Mouse (Mus musculus): ENCODE data around the gene Dcun1d4. TPM values are rescaled to one million over a fixed set of nuclear protein-coding genes. Genes with fewer than 3 reads are reported as not detected.

Dcun1d4 gene
- polyA plus RNA-seq, 1 experiment from 2014 or later, result 59.4 TPM

DNA sequence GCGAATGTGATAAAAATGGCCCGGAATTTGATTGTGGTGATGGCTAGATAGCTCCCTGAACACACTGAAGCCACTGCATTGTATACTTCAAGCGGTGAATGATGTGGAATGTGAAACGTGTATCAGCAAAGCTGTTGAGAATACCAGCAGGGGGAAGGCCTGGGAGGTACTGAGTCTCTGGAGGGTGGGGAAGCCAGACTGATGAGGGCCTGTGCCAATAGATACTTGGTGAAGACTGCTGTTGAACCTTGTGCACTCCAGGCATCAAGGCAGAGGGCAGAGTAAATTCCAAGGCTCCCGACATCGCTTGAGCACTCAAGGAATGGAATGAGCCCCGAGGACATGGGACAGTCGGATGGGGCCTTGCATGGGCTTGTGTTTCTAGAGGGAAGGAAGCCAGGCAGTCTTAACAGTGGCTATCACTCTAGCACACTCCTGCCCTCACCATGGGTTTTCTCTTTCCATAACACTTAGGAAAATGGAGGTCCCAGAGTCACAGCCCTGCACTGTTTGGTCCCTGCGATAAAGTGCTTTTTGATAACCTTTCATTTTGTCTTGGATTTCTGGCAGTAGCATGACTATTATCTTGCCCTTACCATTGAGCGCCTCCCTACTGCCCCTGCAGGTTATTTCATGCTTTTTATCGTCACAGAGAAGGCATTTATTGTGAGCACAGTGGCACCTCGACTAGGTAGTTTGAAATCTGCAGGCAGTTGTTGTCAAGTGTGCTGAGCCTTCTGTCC, 22.4 kb downstream of the Dcun1d4 start:
- Histone ChIP-seq H3K9ac (no peak overlapping the region), H3K9me3 (no peaks in the 10 kb centered on the region), H3K4me1 (peaks cover 18% of the 10 kb centered on the region), H3K36me3 (replicated peaks) (no peaks in the 10 kb centered on the region), H3K4me2 (no peak overlapping the region), H3K27me3 (no peaks in the 10 kb centered on the region), H3K4me3 (replicated peaks) (no peak overlapping the region), H3K27ac (no peak overlapping the region)
- WGBS, result 79% methylated on average over 12 of the region's 12 CpGs
- no peak for ATAC-seq (ENCODE audit: low FRiP score)

DNA sequence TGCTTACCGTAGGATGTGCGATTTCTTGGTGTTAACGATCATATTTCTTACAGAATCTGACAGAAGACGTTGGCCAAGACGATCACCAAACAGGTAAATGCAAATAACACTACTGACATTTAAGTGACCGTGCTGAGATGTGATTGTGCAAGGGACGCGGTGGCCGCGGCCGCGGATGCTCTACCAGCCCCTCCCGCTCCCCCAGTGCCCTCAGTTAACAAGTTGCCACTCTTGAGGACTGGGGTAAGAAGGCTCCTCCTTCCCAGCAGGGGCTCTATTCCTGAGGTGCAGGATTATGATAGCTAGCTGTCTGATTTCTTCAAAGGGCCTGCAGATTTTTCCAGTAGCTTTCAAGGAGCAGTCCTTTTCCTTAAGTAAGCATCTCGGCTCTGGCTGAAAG, 30.3 kb downstream of the Dcun1d4 start:
- no peaks in the 10 kb centered on the region for H3K9me3 ChIP-seq
- H3K27me3 ChIP-seq, result no peaks in the 10 kb centered on the region
- H3K4me1 ChIP-seq, result no peaks in the 10 kb centered on the region
- H3K4me3 ChIP-seq (replicated peaks), result no peak overlapping the region
- H3K27ac ChIP-seq, result no peak overlapping the region
- no peak overlapping the region for H3K9ac ChIP-seq
- H3K4me2 ChIP-seq, result no peak overlapping the region
- WGBS, result 86% methylated on average over 14 of the region's 14 CpGs
- ATAC-seq (ENCODE audit: low FRiP score), result no peak
- H3K36me3 ChIP-seq (replicated peaks), result peaks cover 34% of the 10 kb centered on the region

DNA sequence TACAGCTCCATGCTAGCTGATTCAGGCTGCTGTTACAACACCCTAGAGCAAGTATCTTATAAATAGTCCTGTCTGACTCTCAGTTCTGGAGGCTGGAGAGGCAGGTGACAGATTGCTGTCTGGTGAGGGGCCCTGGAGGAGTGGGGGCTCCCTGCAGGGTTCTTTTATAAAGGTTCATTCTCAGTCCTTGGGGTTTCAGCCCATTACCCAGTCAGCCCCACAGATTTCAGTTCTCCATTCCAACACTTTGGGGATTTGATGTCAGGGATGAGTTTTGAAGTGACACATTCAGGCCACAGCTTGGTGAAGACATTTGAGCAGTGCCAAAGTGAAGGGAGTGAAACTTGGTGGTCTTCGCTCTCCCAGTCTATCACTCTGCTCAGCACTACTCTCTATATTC, 31.4 kb downstream of the Dcun1d4 start:
- Histone ChIP-seq H3K4me3 (replicated peaks) (no peak overlapping the region), H3K36me3 (replicated peaks) (peaks cover 39% of the 10 kb centered on the region), H3K27me3 (no peaks in the 10 kb centered on the region), H3K9ac (no peak overlapping the region), H3K9me3 (no peaks in the 10 kb centered on the region), H3K4me2 (no peak overlapping the region), H3K27ac (no peak overlapping the region), H3K4me1 (no peaks in the 10 kb centered on the region)
- no peak for ATAC-seq (ENCODE audit: low FRiP score)
- 88% methylated on average over 1 of the region's 1 CpGs for WGBS

DNA sequence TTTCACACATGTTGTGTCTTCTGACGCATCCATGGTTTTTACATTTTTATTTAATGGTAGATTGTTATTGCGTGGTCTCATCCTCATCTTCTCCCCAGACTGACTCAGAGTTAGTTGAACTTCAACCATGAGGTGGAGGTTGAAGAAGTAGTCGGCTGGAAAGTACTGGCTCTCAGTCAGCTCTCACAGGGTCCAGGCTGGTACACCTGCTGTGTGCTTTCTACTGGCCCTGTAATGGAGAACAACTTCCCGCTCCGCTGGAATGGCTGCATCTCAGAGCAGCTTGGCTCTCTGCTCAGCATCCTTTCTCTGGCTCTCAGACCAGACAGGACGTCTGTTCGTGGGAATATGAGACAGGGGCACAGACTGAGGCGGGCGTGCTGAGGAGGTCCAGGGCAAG, 31.9 kb downstream of the Dcun1d4 start:
- H3K27me3 ChIP-seq, result no peaks in the 10 kb centered on the region
- peaks cover 43% of the 10 kb centered on the region for H3K36me3 ChIP-seq (replicated peaks)
- no peaks in the 10 kb centered on the region for H3K9me3 ChIP-seq
- H3K9ac ChIP-seq, result no peak overlapping the region
- H3K27ac ChIP-seq, result no peak overlapping the region
- no peak for ATAC-seq (ENCODE audit: low FRiP score)
- 90% methylated on average over 9 of the region's 9 CpGs for WGBS
- no peak overlapping the region for H3K4me2 ChIP-seq
- no peak overlapping the region for H3K4me3 ChIP-seq (replicated peaks)
- no peaks in the 10 kb centered on the region for H3K4me1 ChIP-seq

DNA sequence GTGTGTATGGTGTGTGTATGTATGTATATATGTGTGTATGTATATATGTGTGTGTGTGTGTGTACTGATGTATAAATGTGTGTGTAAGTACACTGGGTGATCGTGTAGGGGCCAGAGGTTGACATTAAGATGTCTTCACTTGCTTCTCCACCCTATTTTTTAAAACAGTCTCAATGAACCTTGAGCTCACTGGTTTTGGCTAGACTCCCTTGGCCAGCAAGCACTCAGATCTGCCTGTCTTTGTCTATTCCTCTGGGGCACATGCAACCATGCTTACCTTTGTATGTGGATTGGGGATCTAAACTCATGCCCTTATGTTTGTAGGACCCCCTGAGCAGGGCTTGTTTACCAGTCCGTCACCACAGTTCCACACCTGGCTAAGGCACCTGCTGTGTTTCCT, 33.4 kb downstream of the Dcun1d4 start:
- no peak overlapping the region for H3K4me2 ChIP-seq
- no peak overlapping the region for H3K4me3 ChIP-seq (replicated peaks)
- H3K9ac ChIP-seq, result no peak overlapping the region
- no peak overlapping the region for H3K27ac ChIP-seq
- H3K27me3 ChIP-seq, result no peaks in the 10 kb centered on the region
- no peaks in the 10 kb centered on the region for H3K4me1 ChIP-seq
- H3K36me3 ChIP-seq (replicated peaks), result peaks cover 53% of the 10 kb centered on the region
- ATAC-seq (ENCODE audit: low FRiP score), result no peak
- 88% methylated on average over 2 of the region's 2 CpGs for WGBS
- H3K9me3 ChIP-seq, result no peaks in the 10 kb centered on the region

DNA sequence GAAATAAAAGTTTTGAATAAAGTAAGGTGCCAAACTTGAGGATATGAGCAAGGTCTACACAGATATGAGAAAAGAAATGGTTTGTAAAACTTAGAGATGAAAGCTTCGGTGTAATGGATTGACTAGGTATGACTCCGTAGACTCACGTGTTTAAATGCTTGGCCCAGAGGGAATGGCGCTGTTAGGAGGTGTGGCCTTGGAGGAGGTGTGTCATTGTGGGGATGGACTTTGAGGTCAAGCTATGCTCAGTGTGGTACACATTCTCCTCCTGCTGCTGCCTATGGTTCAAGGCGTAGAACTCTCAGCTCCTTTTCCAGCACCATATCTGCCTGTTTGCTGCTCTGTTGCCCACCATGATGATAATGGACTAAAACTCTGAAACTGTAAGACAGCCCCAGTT, 36.5 kb downstream of the Dcun1d4 start:
- Histone ChIP-seq H3K27me3 (no peaks in the 10 kb centered on the region), H3K4me3 (replicated peaks) (no peak overlapping the region), H3K4me2 (no peak overlapping the region), H3K9ac (no peak overlapping the region), H3K9me3 (no peaks in the 10 kb centered on the region), H3K4me1 (no peaks in the 10 kb centered on the region), H3K36me3 (replicated peaks) (peaks cover 48% of the 10 kb centered on the region), H3K27ac (no peak overlapping the region)
- WGBS, result 92% methylated on average over 5 of the region's 5 CpGs
- ATAC-seq (ENCODE audit: low FRiP score), result no peak

DNA sequence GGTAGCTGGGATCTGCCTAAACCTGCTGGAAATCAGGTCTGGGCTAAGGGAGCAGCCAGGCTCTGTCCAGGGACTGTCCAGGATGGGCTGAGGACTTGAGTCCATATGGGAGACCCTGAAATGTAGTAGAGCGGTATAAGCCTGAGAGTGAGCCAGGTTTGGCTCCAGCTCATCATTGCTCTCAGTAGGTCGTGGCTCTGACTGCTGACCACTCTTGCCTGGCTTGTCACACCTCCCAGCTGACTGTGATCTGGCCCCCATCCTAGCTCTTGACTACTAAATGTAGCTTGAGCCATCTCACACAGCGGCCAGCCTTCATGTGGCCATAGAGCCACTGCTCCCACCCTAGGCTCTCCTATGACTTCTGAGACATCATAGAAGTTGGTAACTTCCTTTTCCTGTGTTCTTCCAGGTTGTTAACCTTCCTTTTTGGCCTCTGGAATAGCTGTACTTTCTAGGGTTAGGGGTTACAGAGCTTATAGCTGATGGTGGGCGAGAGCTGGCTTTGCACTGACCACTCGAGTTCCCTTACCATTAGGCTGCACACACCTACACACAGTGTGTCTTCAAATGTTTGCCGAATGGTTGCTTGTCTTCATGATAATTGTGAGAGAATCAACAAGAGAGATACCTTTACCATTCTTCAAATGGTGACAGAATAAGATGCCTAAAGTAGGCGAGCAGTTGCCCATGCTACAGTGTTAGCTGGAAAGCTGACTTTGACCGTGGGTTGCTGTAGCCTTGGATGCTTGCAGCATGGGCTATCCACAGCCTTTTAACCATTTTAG, 37.8 kb downstream of the Dcun1d4 start:
- Histone ChIP-seq H3K4me3 (replicated peaks) (no peak overlapping the region), H3K27me3 (no peaks in the 10 kb centered on the region), H3K4me1 (no peaks in the 10 kb centered on the region), H3K9ac (no peak overlapping the region), H3K36me3 (replicated peaks) (peaks cover 53% of the 10 kb centered on the region), H3K4me2 (no peak overlapping the region), H3K27ac (no peak overlapping the region), H3K9me3 (no peaks in the 10 kb centered on the region)
- no peak for ATAC-seq (ENCODE audit: low FRiP score)
- 97% methylated on average over 8 of the region's 8 CpGs for WGBS

DNA sequence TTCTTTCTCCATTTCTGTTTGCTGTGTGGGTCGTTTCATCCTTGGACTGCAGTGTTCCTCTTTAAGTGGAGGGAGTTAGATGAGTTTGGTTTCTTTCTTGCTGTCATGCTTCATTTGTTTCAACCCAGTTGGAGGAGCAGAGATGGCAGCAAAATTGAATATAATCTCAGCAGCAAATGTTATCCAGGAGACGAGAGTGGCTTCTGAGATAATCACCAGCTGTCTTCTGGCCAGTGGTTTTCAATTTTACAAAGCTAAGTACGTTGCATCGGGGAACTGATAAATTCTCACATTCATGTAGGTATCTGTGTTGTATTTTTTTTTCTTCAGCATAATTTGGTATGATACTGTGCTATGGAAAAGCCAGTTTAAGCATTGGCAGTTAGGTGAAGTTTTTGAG, 40.0 kb downstream of the Dcun1d4 start:
- Histone ChIP-seq H3K4me2 (no peak overlapping the region), H3K4me3 (replicated peaks) (no peak overlapping the region), H3K27ac (no peak overlapping the region), H3K36me3 (replicated peaks) (peaks cover 52% of the 10 kb centered on the region), H3K27me3 (no peaks in the 10 kb centered on the region), H3K4me1 (no peaks in the 10 kb centered on the region), H3K9ac (no peak overlapping the region), H3K9me3 (no peaks in the 10 kb centered on the region)
- WGBS, result 91% methylated on average over 4 of the region's 4 CpGs
- no peak for ATAC-seq (ENCODE audit: low FRiP score)

DNA sequence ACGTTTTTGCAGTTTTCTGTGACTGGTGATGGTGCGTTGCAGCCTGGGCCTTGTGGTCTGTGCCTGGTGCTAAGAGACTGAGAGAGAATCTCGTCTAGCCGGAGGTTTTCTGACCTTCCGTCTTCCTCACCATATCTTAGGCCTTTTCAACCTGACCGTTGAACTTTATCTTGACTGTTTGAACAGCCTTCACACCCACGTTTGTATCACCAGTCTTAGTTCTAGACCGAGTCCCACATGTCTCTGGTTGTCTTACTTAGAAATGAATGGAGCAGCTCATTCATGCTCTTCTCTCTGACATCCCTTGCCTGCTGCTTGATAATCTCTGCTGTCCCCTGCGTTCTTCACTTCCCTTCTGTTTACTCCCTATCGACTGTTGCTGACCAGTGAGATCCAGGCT, 42.4 kb downstream of the Dcun1d4 start:
- Histone ChIP-seq H3K36me3 (replicated peaks) (peaks cover 56% of the 10 kb centered on the region), H3K4me1 (no peaks in the 10 kb centered on the region), H3K9me3 (no peaks in the 10 kb centered on the region), H3K4me3 (replicated peaks) (no peak overlapping the region), H3K9ac (no peak overlapping the region), H3K4me2 (no peak overlapping the region), H3K27me3 (no peaks in the 10 kb centered on the region), H3K27ac (no peak overlapping the region)
- 91% methylated on average over 10 of the region's 10 CpGs for WGBS
- no peak for ATAC-seq (ENCODE audit: low FRiP score)

DNA sequence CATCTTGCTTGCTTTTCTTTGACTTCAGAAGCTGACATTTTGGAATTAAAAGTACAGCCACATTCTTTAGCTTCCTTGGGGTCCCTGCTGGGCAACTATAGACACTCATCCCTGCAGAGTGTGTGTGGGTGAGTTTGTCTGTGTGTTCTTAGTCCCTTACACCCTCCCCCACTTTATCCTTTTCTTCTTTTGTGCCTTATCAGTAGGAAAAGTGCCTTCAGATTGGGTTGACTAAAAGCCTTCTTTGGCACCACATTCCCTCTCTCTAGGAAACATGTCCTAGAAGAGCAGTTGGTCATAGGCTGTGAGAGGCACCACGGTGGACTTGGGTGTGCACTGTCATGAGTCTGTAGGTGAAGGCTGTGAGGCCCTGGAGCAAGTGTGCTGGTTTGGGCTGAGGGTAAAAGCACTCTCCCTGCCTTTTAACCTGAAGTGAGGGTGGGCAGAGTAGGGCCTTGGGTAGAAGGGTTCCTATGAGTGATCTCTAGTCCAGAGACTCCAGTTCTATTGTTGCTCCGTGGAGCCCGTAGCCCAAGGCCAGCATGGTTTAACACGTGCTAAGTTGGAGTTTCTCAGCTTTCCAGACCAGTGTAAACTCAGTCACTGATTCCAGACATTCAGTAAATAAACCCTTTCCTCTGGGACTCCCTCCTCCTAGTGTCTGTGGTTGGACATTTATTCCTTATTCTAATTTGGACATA, 43.6 kb downstream of the Dcun1d4 start:
- H3K9me3 ChIP-seq, result no peaks in the 10 kb centered on the region
- 87% methylated on average over 4 of the region's 4 CpGs for WGBS
- no peak overlapping the region for H3K27ac ChIP-seq
- no peak for ATAC-seq (ENCODE audit: low FRiP score)
- H3K9ac ChIP-seq, result no peak overlapping the region
- H3K4me2 ChIP-seq, result no peak overlapping the region
- H3K4me1 ChIP-seq, result no peaks in the 10 kb centered on the region
- no peak overlapping the region for H3K4me3 ChIP-seq (replicated peaks)
- no peaks in the 10 kb centered on the region for H3K27me3 ChIP-seq
- H3K36me3 ChIP-seq (replicated peaks), result peaks cover 55% of the 10 kb centered on the region

DNA sequence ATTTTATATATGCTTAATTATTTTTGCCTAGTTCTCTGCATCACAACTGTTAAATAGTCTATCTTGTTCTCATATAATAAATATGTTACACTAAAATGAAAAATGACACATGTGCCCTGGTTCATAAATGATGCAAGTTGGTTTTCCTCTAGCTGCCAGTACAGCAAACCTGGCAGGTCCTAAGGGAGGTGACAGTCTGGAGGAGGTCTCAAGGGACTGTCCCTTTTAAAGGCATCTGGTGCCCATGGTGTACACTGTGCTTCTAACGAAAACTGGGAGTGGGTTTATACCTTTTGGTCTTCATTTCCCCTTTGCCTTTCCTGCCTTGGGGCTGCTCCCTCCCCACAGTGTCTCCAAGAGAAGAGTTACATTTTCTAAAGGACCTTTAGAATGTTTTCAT, 51.4 kb downstream of the Dcun1d4 start:
- 76% methylated on average over 1 of the region's 1 CpGs for WGBS
- H3K27ac ChIP-seq, result no peak overlapping the region
- H3K27me3 ChIP-seq, result no peaks in the 10 kb centered on the region
- no peak overlapping the region for H3K4me3 ChIP-seq (replicated peaks)
- no peak for ATAC-seq (ENCODE audit: low FRiP score)
- peaks cover 67% of the 10 kb centered on the region for H3K36me3 ChIP-seq (replicated peaks)
- H3K4me1 ChIP-seq, result no peaks in the 10 kb centered on the region
- H3K9me3 ChIP-seq, result no peaks in the 10 kb centered on the region
- H3K4me2 ChIP-seq, result no peak overlapping the region
- no peak overlapping the region for H3K9ac ChIP-seq

DNA sequence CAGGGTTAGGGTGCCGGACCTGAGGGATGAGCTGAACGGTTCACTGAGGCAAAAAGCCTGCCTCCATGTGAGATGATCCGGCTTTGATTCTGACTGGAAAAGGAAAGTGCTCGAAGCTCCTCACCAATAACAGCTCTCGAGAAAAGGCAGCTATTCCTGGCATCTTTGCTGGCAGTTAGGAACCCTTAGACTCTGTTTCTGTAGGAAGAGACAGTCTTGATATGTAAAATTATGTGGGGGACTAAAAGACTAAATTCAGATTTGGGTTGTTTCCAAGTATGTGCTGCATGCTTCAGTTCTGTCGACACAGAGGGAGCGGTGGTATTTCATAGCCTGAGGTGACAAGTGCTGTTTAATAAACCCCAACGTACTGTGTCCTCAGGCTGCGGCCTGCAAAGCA, 52.1 kb downstream of the Dcun1d4 start:
- Histone ChIP-seq H3K36me3 (replicated peaks) (peaks cover 66% of the 10 kb centered on the region), H3K9me3 (no peaks in the 10 kb centered on the region), H3K4me3 (replicated peaks) (no peak overlapping the region), H3K27me3 (no peaks in the 10 kb centered on the region), H3K9ac (no peak overlapping the region), H3K27ac (no peak overlapping the region), H3K4me2 (no peak overlapping the region), H3K4me1 (no peaks in the 10 kb centered on the region)
- no peak for ATAC-seq (ENCODE audit: low FRiP score)
- WGBS, result 91% methylated on average over 9 of the region's 9 CpGs

Data from forebrain, embryonic 12.5 days (tissue).